Mouse (Mus musculus) midbrain, embryonic 16.5 days (tissue): Measurements from ENCODE around the gene Tuft1. TPM values are rescaled to one million over a fixed set of nuclear protein-coding genes. Genes with fewer than 3 reads are reported as not detected.
"Not testable (repeated sequence)": the region's sequence is repeated elsewhere in the genome, so short reads cannot be mapped to it uniquely, and the experiment has no call there.

Experiments used
- ATAC-seq: fragments of 200-750 bp; cut with Nextera tagmentation; 2 replicates; pipeline ENCODE4 v1.8.0; 2017; ENCODE audit warnings: moderate TSS enrichment
- H3K27ac ChIP-seq: fragments of 300-500 bp; sonication (generic); 2 replicates; pipeline ENCODE4 v1.5.1; 2014; ENCODE audit warnings: mild to moderate bottlenecking, low read length, mixed read lengths
- H3K27me3 ChIP-seq: fragments of 300-500 bp; sonication (generic); 2 replicates; pipeline ENCODE4 v1.6.1; 2014; ENCODE audit warnings: low read depth, low read length, mixed read lengths; ENCODE audit not compliant: control insufficient read depth, insufficient read depth
- H3K36me3 ChIP-seq: fragments of 300-500 bp; sonication (generic); 2 replicates; pipeline ENCODE4 v1.6.1; 2014; ENCODE audit warnings: mild to moderate bottlenecking, low read length, moderate library complexity, mixed read lengths; ENCODE audit not compliant: control insufficient read depth, insufficient read depth
- H3K4me1 ChIP-seq: fragments of 300-500 bp; sonication (generic); 2 replicates; pipeline ENCODE4 v1.6.1; 2014; ENCODE audit warnings: mild to moderate bottlenecking, low read length, mixed read lengths; ENCODE audit not compliant: control insufficient read depth, insufficient read depth
- H3K4me2 ChIP-seq: fragments of 300-500 bp; sonication (generic); 2 replicates; pipeline ENCODE4 v1.6.1; 2014; ENCODE audit warnings: mild to moderate bottlenecking, low read length, mixed read lengths
- H3K4me3 ChIP-seq: fragments of 300-500 bp; sonication (generic); 2 replicates; pipeline ENCODE4 v1.5.1; 2014; ENCODE audit warnings: low read depth, mild to moderate bottlenecking, low read length, moderate library complexity, mixed read lengths
- H3K9ac ChIP-seq: fragments of 300-500 bp; sonication (generic); 2 replicates; pipeline ENCODE4 v1.6.1; 2014; ENCODE audit warnings: low read depth, low read length, mixed read lengths
- H3K9me3 ChIP-seq: fragments of 300-500 bp; sonication (generic); replicated peaks from 2 replicates; pipeline ENCODE4 v1.6.1; 2014; ENCODE audit warnings: mild to moderate bottlenecking, low read length, mixed read lengths; ENCODE audit not compliant: control insufficient read depth, poor library complexity, severe bottlenecking
- WGBS: fragments of 180-500 bp; shearing (Covaris S2); extraction: QIAGEN DNeasy Blood & Tissue Kit; methylation state at CpG from one replicate; pipeline ENCODE4 v1.1.7; 2014; 5-methylcytosine and 5-hydroxymethylcytosine counted together
- polyA plus RNA-seq: library from polyadenylated mRNA; unstranded; fragments of >200 nt; fragmentation: Nextera tagmentation; extraction: Ambion mirVana; gene quantifications from 2 replicates; pipeline ENCODE4 v1.2.1, GENCODE M21; 2015

The Tuft1 gene
- polyA plus RNA-seq, 1 experiment from 2014 or later, result 6.7 TPM

GRCm38 (mm10) chr3:94675101-94675500 is 16.4 kb upstream of the Tuft1 start:
- H3K27ac ChIP-seq, H3K4me1 ChIP-seq, ATAC-seq, H3K4me3 ChIP-seq, H3K9ac ChIP-seq, H3K36me3 ChIP-seq, H3K27me3 ChIP-seq, H3K9me3 ChIP-seq, H3K4me2 ChIP-seq: not testable (repeated sequence)
- 91% methylated on average over 9 of the region's 9 CpGs for WGBS

- not testable (repeated sequence) for H3K36me3 ChIP-seq, H3K4me3 ChIP-seq, H3K27me3 ChIP-seq, H3K9ac ChIP-seq, ATAC-seq, H3K4me2 ChIP-seq, H3K27ac ChIP-seq, H3K9me3 ChIP-seq, H3K4me1 ChIP-seq
- WGBS, result 43% methylated on average over 7 of the region's 7 CpGs
Observed at GRCm38 (mm10) chr3:94665896-94666295, 7.2 kb upstream of the Tuft1 start.

- H3K27me3 ChIP-seq, ATAC-seq, H3K4me1 ChIP-seq, H3K27ac ChIP-seq, H3K4me2 ChIP-seq, H3K4me3 ChIP-seq, H3K36me3 ChIP-seq, H3K9ac ChIP-seq, H3K9me3 ChIP-seq: not testable (repeated sequence)
- WGBS, result 85% methylated on average over 3 of the region's 5 CpGs
Observed at GRCm38 (mm10) chr3:94665060-94665802, 6.6 kb upstream of the Tuft1 start.

- 94% methylated on average over 2 of the region's 2 CpGs for WGBS
- not testable (repeated sequence) for H3K36me3 ChIP-seq, H3K4me2 ChIP-seq, H3K27ac ChIP-seq, H3K9me3 ChIP-seq, ATAC-seq, H3K27me3 ChIP-seq, H3K4me1 ChIP-seq, H3K4me3 ChIP-seq, H3K9ac ChIP-seq
Observed at GRCm38 (mm10) chr3:94660841-94661240, 2.2 kb upstream of the Tuft1 start.

- H3K27me3 ChIP-seq, H3K36me3 ChIP-seq, H3K9me3 ChIP-seq, H3K27ac ChIP-seq, H3K4me1 ChIP-seq: not testable (repeated sequence)
- Histone ChIP-seq H3K9ac (0 out of 2 replicates have a peak overlapping the region, but pooled peaks have one; percentile 11), H3K4me2 (peak overlapping the region; percentile 46), H3K4me3 (peak overlapping the region; percentile 12)
- ATAC-seq, result peak; percentile 69
- 32% methylated on average over 7 of the region's 10 CpGs for WGBS
Observed at GRCm38 (mm10) chr3:94659142-94659748, 573 bp upstream of the Tuft1 start.

GRCm38 (mm10) chr3:94657852-94658739 is 576 bp downstream of the Tuft1 start:
- Histone ChIP-seq H3K4me3 (peak overlapping the region; percentile 41), H3K9ac (peak overlapping the region; percentile 38; the same call in 1 of the 2 replicates), H3K4me2 (peak overlapping the region; percentile 59)
- H3K36me3 ChIP-seq, H3K9me3 ChIP-seq, H3K4me1 ChIP-seq, H3K27ac ChIP-seq, H3K27me3 ChIP-seq: not testable (repeated sequence)
- ATAC-seq, result peak; percentile 80
- 3% methylated on average over 22 of the region's 47 CpGs for WGBS

- not testable (repeated sequence) for ATAC-seq, H3K27me3 ChIP-seq, H3K4me1 ChIP-seq, H3K36me3 ChIP-seq, H3K4me3 ChIP-seq, H3K4me2 ChIP-seq, H3K9me3 ChIP-seq, H3K27ac ChIP-seq, H3K9ac ChIP-seq
- 54% methylated on average over 1 of the region's 1 CpGs for WGBS
Observed at GRCm38 (mm10) chr3:94653967-94654366, 4.7 kb downstream of the Tuft1 start.

- Histone ChIP-seq H3K9me3 (no peaks in the 10 kb centered on the region), H3K4me2 (no peak overlapping the region), H3K27ac (no peak overlapping the region), H3K4me3 (no peak overlapping the region), H3K4me1 (no peaks in the 10 kb centered on the region), H3K9ac (no peak overlapping the region), H3K27me3 (no peaks in the 10 kb centered on the region), H3K36me3 (no peaks in the 10 kb centered on the region)
- ATAC-seq, result no peak
- 89% methylated on average over 7 of the region's 7 CpGs for WGBS
Observed at GRCm38 (mm10) chr3:94650409-94650808, 8.3 kb downstream of the Tuft1 start.
